Mouse (Mus musculus) inflammation-experienced regulatory T-cells, adult 6 months (primary cell): ENCODE measurements around the gene Pnp. TPM values are rescaled to one million over a fixed set of nuclear protein-coding genes. Genes with fewer than 3 reads are reported as not detected.
A peak's percentile ranks its signal among the peaks of the same experiment; 100 is the strongest.
"Not testable (repeated sequence)": the region's sequence is repeated elsewhere in the genome, so short reads cannot be mapped to it uniquely, and the experiment has no call there.

Experiments used
- ATAC-seq: one replicate; pipeline ENCODE4 v1.8.0; 2017
- polyA plus RNA-seq, 3 experiments: library from polyadenylated mRNA; unstranded; fragments of 100-300 nt; shearing (Covaris generic); gene quantifications; one replicate each; pipeline ENCODE4 v1.2.1; 2017

The Pnp gene
- polyA plus RNA-seq, 3 experiments from 2014 or later = 64.4 to 88.0 (median 67.9) TPM

GRCm38 (mm10) chr14:50930377-50930753 is 517 bp upstream of the Pnp start:
- peak; percentile 16 for ATAC-seq

DNA sequence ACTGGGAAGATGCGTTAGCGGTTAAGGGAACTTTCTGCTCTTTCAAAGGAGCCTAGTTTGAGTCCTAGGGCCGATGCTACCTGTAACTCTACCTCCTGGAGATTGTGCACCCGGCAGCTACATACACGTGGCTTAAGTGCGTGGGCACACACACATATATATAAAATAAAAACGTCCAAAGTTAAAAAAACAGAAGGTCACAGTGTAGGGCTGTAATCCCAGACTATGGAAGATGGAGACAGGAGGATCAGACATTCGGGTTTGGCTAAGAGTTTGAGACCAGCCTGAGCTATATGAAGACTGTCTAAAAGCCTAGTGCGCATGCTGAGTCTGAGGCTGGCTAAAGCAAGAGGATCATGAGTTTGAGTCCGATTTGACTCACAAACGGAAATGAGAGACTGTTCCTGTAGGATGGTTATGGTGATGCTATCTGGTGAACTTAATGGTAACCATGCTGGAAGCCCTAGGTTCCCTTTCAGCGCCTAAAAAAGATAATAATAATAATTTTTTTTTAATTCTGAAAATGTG is 675 bp downstream of the Pnp start:
- ATAC-seq = no peak

DNA sequence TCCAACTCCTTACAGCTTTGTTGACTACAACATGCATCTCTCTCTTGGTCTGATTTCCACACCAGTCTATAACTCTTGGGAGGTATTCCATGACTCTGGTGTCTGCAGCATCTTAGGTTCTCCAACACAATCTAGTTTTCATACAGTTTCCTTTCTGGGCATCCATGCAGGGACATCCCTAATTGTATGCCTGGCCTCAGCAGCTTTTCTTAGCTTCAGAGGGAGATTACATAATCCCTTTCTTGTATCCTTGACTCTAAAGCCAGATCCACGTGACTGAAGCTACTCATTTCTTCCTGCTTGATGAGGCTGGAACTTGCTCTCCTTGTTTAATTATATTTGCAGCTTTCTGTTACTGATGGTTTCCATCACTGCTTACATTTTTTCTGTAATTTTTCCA is 5.8 kb downstream of the Pnp start:
- no peak for ATAC-seq

- ATAC-seq = no peak
Measured at GRCm38 (mm10) chr14:50938119-50938908, 7.4 kb downstream of the Pnp start.

- peak; percentile 73 for ATAC-seq
Measured at GRCm38 (mm10) chr14:50938940-50939339, 8.1 kb downstream of the Pnp start.

DNA sequence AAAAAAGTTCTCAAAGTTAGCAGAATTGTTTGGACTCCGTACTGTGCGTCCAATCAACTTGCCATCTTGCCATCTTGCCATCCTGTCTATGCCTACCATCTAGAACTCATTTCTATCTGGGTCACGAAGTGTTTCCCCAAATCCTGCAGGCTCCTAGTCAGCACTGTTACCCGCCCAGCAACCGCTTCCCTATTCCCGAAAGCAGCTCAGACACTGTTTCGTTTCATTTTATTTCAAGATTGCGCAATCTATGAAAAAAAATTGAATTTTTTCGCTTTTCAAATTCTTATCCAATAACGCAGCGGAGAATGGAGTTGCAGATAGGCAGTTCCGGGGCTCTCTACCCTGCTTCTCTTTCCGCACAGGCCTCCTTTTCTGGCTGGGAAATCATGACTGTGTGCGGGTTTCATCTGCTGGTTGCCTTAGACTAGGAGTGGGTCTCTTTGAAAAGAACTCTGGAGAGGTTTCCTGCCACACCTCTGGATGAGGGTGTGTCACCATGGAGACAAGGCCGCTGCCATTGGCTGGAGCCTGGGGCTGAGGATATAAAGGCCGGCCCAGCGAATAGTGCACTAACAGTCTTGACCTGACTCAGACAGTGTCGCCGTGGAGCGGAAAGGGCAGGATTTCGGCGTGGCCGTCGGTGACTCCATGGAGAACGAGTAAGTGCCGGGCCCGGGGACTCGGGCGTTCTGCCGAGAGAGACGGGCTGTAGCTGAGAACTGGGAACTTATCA is 13.2 kb downstream of the Pnp start, which contains the start of gene Gm49342:
Gm49342 (plus strand) TSS at position 586 of the 736 bp plus-strand sequence.
- ATAC-seq = peak; percentile 87

GRCm38 (mm10) chr14:50944668-50945033 is 13.8 kb downstream of the Pnp start:
- ATAC-seq = peak; percentile 87

DNA sequence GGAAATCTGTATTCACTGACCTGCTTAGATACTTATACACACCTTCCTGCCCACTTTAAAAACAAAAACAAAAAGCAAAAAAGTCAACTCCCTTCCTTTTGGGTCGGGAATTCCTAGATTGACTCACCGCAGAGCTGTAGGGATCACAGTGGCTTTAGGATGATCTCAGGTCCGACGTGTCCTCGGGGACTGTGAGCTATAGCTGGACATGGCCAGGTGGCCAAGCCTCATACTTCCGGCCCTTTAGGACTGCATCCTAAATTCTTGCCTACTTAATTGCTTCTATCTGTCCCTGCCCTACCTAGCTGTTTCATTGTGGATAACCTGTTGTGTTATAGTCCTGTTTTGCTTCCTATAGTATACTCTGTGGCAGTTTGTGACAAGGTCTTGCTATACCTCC is 14.2 kb downstream of the Pnp start:
- ATAC-seq = not testable (repeated sequence)

- ATAC-seq = not testable (repeated sequence)
Measured at GRCm38 (mm10) chr14:50945526-50945925, 14.6 kb downstream of the Pnp start.

GRCm38 (mm10) chr14:50955487-50955886 is 24.6 kb downstream of the Pnp start:
- ATAC-seq = no peak

DNA sequence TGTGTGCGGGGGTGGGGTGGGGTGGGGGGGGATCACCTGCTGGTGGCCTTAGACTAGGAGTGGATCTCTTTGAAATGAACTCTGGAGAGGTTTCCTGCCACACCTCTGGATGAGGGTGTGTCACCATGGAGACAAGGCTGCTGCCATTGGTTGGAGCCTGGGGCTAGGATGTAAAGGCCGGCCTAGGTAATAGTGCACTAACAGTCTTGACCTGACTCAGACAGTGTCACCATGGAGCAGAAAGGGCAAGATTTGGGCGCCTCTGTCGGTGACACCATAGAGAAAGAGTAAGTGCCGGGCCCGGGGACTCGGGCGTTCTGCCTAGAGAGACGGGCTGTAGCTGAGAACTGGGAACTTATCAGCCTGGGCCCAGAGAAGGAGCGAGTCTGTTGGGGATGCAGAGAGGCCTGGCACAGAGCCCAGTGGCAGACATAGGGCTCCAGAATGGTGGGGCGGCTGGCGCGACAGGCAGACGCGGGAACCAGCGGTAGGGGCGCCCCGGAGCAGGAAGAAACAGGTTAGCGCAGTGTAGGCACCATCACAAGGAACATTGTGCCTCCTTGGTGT is 25.1 kb downstream of the Pnp start, which contains the start of gene Pnp2:
Pnp2 (plus strand) TSS at position 51 of the 567 bp plus-strand sequence.
- ATAC-seq = peak; percentile 89

GRCm38 (mm10) chr14:50956724-50957123 is 25.8 kb downstream of the Pnp start:
- ATAC-seq = not testable (repeated sequence)

DNA sequence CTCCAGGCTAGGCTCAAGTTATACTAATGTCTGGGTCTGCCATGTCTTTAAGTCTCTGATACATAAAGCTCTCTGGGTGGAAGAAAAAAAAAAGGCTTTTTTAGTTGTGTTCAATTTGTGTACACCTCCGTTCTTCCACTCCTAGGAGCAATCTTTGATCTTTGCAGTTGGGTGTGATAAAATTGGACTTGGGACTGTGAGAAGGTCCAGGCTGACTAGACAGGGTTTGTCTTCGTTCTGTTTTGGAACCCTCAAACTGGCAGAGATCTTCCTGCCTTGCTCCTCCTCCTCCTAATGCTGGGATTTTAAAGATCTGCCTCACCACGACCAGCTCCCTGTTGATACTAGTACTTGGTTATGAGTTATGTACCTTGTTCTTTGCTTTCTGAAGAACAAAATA is 26.3 kb downstream of the Pnp start:
- not testable (repeated sequence) for ATAC-seq

- ATAC-seq = not testable (repeated sequence)
Measured at GRCm38 (mm10) chr14:50958289-50958995, 27.6 kb downstream of the Pnp start.

DNA sequence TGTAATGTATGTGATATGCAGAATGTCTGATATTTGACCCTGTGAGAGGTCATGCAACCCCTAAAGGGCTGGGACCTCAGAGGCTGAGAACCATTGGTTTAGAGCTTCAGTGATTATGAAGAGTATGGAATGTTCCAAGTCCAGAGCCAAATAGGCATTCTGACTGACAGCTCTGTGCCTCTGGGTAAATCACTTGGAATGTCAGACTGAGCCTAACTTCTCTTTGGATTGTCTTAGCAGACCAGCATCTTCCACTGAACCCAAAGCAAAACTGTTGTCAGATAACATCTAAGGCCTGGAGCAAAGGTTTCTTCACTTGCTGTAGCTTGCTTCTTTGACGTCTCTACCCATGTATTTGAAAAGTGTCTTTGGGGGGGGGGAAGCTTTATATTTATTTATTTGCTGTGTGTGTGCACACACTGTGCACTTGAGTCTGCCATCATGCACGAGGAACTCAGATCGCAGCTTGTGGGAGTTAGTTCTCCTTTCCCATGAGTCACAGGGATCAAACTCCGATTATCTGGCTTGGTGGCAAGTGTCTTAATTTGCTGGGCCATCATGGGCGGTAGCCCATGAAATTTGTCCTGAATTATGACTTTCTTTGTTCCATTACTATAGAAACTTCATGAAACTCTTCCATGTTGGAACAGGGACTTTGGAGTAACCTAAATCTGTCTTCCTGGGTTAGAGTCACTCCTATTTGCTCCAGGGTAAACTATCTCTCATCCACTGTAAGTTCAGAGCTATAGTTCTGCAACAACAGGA is 37.5 kb downstream of the Pnp start:
- ATAC-seq = no peak

DNA sequence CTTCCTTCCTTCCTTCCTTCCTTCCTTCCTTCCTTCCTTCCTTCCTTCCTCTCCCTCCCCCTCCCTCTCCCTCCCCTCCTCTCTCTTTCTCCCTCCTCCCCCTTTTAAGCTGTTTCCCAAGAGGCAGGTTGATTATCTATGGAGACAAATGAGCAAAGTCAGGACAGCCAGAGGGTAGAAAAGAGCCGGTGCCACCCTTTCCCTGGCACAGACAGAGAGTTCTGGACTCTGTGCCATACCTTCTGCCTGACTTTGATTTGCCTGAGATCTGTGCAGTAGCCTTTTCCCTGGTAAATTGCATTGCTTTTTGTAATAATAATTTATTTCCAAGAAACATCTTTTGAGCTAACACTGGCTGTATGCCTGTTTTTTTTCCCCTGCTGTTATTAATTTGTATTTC is 38.2 kb downstream of the Pnp start:
- no peak for ATAC-seq

GRCm38 (mm10) chr14:50969558-50970544 is 39.0 kb downstream of the Pnp start:
- no peak for ATAC-seq

- ATAC-seq = no peak
Measured at GRCm38 (mm10) chr14:50970822-50971221, 39.9 kb downstream of the Pnp start.

GRCm38 (mm10) chr14:50973054-50973453 is 42.2 kb downstream of the Pnp start:
- ATAC-seq = not testable (repeated sequence)

DNA sequence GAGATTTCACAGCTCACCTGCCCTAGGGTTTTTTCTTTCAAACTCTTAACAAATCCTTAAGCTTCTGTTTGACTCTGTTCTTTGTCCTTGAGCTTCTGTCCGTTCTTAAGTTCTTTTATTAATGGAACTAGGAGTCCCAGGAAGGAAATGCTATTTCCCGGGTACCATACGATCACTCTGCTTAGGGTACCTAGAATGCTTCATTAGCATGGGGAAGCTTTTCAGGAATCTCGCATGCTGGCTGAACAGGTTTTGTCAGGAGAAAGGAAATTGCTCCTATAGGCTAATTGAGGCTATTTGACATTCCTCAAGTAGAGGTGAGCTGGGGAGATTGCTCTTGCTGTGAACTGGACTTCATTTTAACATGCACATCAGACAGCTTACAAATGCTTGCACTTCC is 42.8 kb downstream of the Pnp start:
- ATAC-seq = no peak
